Mouse (Mus musculus) adrenal gland, postnatal 10 days (tissue): ENCODE data around the gene Gpr137. TPM values are rescaled to one million over a fixed set of nuclear protein-coding genes. Genes with fewer than 3 reads are reported as not detected.
"Not testable (repeated sequence)": the region's sequence is repeated elsewhere in the genome, so short reads cannot be mapped to it uniquely, and the experiment has no call there.

Source experiments
- DNase-seq: peaks from one replicate; pipeline ENCODE4 v3.0.0; 2021; ENCODE audit warnings: mixed read lengths
- microRNA-seq: library from miRNA; unstranded; fragments of <30 nt; microRNA quantifications from one replicate; pipeline ENCODE4 v1.2.0, GENCODE M21; 2021
- total RNA-seq, 2 experiments: library from RNA; stranded (reverse); gene quantifications; 2 replicates each; pipeline ENCODE4 v1.2.3; 2021

Gpr137 gene
- total RNA-seq, 2 experiments from 2014 or later = 33.8 to 42.3 TPM

GRCm38 (mm10) chr19:6905498-6906159 lies 36.7 kb downstream of the Gpr137 start:
- DNase-seq = no peak

- no peak for DNase-seq
Observed at GRCm38 (mm10) chr19:6904846-6905245, 37.4 kb downstream of the Gpr137 start.

GRCm38 (mm10) chr19:6903031-6903430 lies 39.2 kb downstream of the Gpr137 start:
- DNase-seq = no peak

- no peak for DNase-seq
Observed at GRCm38 (mm10) chr19:6899641-6900040, 42.6 kb downstream of the Gpr137 start.

GRCm38 (mm10) chr19:6895608-6896305 lies 46.5 kb downstream of the Gpr137 start:
- not testable (repeated sequence) for DNase-seq

- DNase-seq = no peak
Observed at GRCm38 (mm10) chr19:6893731-6894451, 48.4 kb downstream of the Gpr137 start.

GRCm38 (mm10) chr19:6892512-6892911 lies 49.8 kb downstream of the Gpr137 start:
- no peak for DNase-seq

Small RNA genes within 50 kb of the gene (microRNA-seq; reads per million reads assigned to microRNA genes)
- gene Mir6990 = 4.6 reads per million, percentile 3 among the genes with 10 or more reads in this experiment

Other genes with a start within 250 kb of the Gpr137 start
- 10 to 100 TPM; 21.5 to 27.5 TPM for gene Rps6ka4, start 101.8 kb downstream of the Gpr137 start, total RNA-seq
- gene Ccdc88b, start 84.3 kb downstream of the Gpr137 start, total RNA-seq = 1 to 10 TPM; 4.1 TPM
- gene Trmt112, start 32.8 kb downstream of the Gpr137 start, total RNA-seq = 10 to 100 TPM; 53.9 to 70.4 TPM
- gene Prdx5, start 32.4 kb downstream of the Gpr137 start, total RNA-seq = 100 to 1,000 TPM; 417 to 451 TPM
- gene Esrra, start 20.7 kb downstream of the Gpr137 start, total RNA-seq = 10 to 100 TPM; 71.0 to 97.4 TPM
- gene Catsperz, start 17.1 kb downstream of the Gpr137 start, total RNA-seq = 1 to 10 TPM; 1.2 to 1.7 TPM
- under 1 TPM; 0.30 to 0.73 TPM for gene Kcnk4, start 8.0 kb downstream of the Gpr137 start, total RNA-seq
- 10 to 100 TPM; 42.0 to 51.8 TPM for gene Bad, start 619 bp downstream of the Gpr137 start, total RNA-seq
- 100 to 1,000 TPM; 289 to 333 TPM for gene Ppp1r14b, start 32.5 kb upstream of the Gpr137 start, total RNA-seq
- 10 to 100 TPM; 45.7 to 63.5 TPM for gene Plcb3, start 34.0 kb upstream of the Gpr137 start, total RNA-seq
- 10 to 100 TPM; 70.7 to 71.4 TPM for gene Fkbp2, start 38.0 kb upstream of the Gpr137 start, total RNA-seq
- gene Vegfb, start 45.2 kb upstream of the Gpr137 start, total RNA-seq = 100 to 1,000 TPM; 110 to 139 TPM
- 10 to 100 TPM; 46.0 to 58.5 TPM for gene Dnajc4, start 50.1 kb upstream of the Gpr137 start, total RNA-seq
- 10 to 100 TPM; 29.4 to 34.1 TPM for gene Nudt22, start 53.6 kb upstream of the Gpr137 start, total RNA-seq
- 10 to 100 TPM; 13.3 to 21.3 TPM for gene Trpt1, start 53.7 kb upstream of the Gpr137 start, total RNA-seq
- gene Fermt3, start 77.0 kb upstream of the Gpr137 start, total RNA-seq = 10 to 100 TPM in 1 of 2 experiments, 1 to 10 TPM in 1; 9.8 to 10.1 TPM
- gene Stip1, start 97.5 kb upstream of the Gpr137 start, total RNA-seq = 100 to 1,000 TPM; 101 to 107 TPM
- gene Macrod1, start 114.3 kb upstream of the Gpr137 start, total RNA-seq = 100 to 1,000 TPM; 134 to 155 TPM
- 1 to 10 TPM; 1.1 to 2.0 TPM for gene Flrt1, start 163.2 kb upstream of the Gpr137 start, total RNA-seq